Mouse (Mus musculus): ENCODE results near the gene Gps2. TPM values are rescaled to one million over a fixed set of nuclear protein-coding genes. Genes with fewer than 3 reads are reported as not detected.
"Not testable (repeated sequence)": the region's sequence is repeated elsewhere in the genome, so short reads cannot be mapped to it uniquely, and the experiment has no call there.

Gene Gps2
- total RNA-seq, 2 experiments from 2014 or later: 31.9 to 38.2 TPM

GRCm38 (mm10) chr11:69916652-69917378 is 3.1 kb downstream of the Gps2 start:
- not testable (repeated sequence) for DNase-seq

- no peak for DNase-seq
Observed at GRCm38 (mm10) chr11:69917379-69917948, 3.8 kb downstream of the Gps2 start.

GRCm38 (mm10) chr11:69918118-69918517 is 4.4 kb downstream of the Gps2 start:
- DNase-seq: no peak

GRCm38 (mm10) chr11:69919053-69919452 is 5.4 kb downstream of the Gps2 start:
- DNase-seq: no peak

- peak; percentile 40 to 46 for DNase-seq
Observed at GRCm38 (mm10) chr11:69919661-69920265, 6.1 kb downstream of the Gps2 start.

- peak; percentile 23 to 40 for DNase-seq
Observed at GRCm38 (mm10) chr11:69920266-69921031, 6.8 kb downstream of the Gps2 start.

GRCm38 (mm10) chr11:69921114-69922011 is 7.7 kb downstream of the Gps2 start, which contains the start of gene Eif5a:
TSS of gene Eif5a (minus strand) at chr11:69921958.
- peak; percentile 100 for DNase-seq

- no peak for DNase-seq
Observed at GRCm38 (mm10) chr11:69922012-69922756, 8.5 kb downstream of the Gps2 start.

GRCm38 (mm10) chr11:69922796-69923195 is 9.1 kb downstream of the Gps2 start:
- DNase-seq: no peak

GRCm38 (mm10) chr11:69927501-69927900 is 13.8 kb downstream of the Gps2 start:
- no peak for DNase-seq

GRCm38 (mm10) chr11:69929712-69930111 is 16.0 kb downstream of the Gps2 start:
- DNase-seq: no peak

- DNase-seq: not testable (repeated sequence)
Observed at GRCm38 (mm10) chr11:69930176-69930575, 16.5 kb downstream of the Gps2 start.

- no peak for DNase-seq
Observed at GRCm38 (mm10) chr11:69930967-69931537, 17.4 kb downstream of the Gps2 start.

GRCm38 (mm10) chr11:69931769-69932168 is 18.1 kb downstream of the Gps2 start:
- DNase-seq: no peak

- no peak for DNase-seq
Observed at GRCm38 (mm10) chr11:69932254-69932653, 18.6 kb downstream of the Gps2 start.

- DNase-seq: no peak
Observed at GRCm38 (mm10) chr11:69933066-69933465, 19.4 kb downstream of the Gps2 start.

- DNase-seq: peak; percentile 85 to 90
Observed at GRCm38 (mm10) chr11:69934169-69934568, 20.5 kb downstream of the Gps2 start.

- DNase-seq: no peak
Observed at GRCm38 (mm10) chr11:69934681-69935080, 21.0 kb downstream of the Gps2 start.

GRCm38 (mm10) chr11:69935137-69935879 is 21.6 kb downstream of the Gps2 start, which contains the start of gene Ybx2:
TSS of gene Ybx2 (plus strand) at chr11:69935796.
- DNase-seq: peak; percentile 83 to 84

- no peak for DNase-seq
Observed at GRCm38 (mm10) chr11:69936156-69936555, 22.5 kb downstream of the Gps2 start.
